Mouse (Mus musculus): ENCODE results near the gene Wnt2.

GRCm38 (mm10) chr6:18030868-18031508 lies 603 bp upstream of the Wnt2 start:
- TF ChIP-seq CTCF (IDR thresholded peaks at IDR 0.05; ENCODE audit: low read depth) (no peak), EP300 (IDR thresholded peaks at IDR 0.05; ENCODE audit: low read depth) (no peak)
